Mouse (Mus musculus) intestine, postnatal 0 days (tissue): Measurements from ENCODE around the gene 1700067K01Rik. TPM values are rescaled to one million over a fixed set of nuclear protein-coding genes. Genes with fewer than 3 reads are reported as not detected.

Experiments
- ATAC-seq: fragments of 200-750 bp; cut with Nextera tagmentation; 2 replicates; pipeline ENCODE4 v1.8.0; 2017; ENCODE audit warnings: mild to moderate bottlenecking, moderate TSS enrichment, moderate library complexity
- H3K27ac ChIP-seq: fragments of 300-500 bp; sonication (generic); 2 replicates; pipeline ENCODE4 v1.5.1; 2014; ENCODE audit warnings: mild to moderate bottlenecking, low read depth, low read length, moderate library complexity
- H3K27me3 ChIP-seq: fragments of 300-500 bp; sonication (generic); replicated peaks from 2 replicates; pipeline ENCODE4 v1.6.1; 2014; ENCODE audit warnings: low read length, mixed read lengths; ENCODE audit not compliant: control insufficient read depth, insufficient read depth
- H3K36me3 ChIP-seq: fragments of 300-500 bp; sonication (generic); 2 replicates; pipeline ENCODE4 v1.6.1; 2014; ENCODE audit warnings: mild to moderate bottlenecking, moderate library complexity; ENCODE audit not compliant: control insufficient read depth, insufficient read depth
- H3K4me1 ChIP-seq: fragments of 300-500 bp; sonication (generic); replicated peaks from 2 replicates; pipeline ENCODE4 v1.6.1; 2014; ENCODE audit warnings: antibody characterized with exemption, low read length, mixed read lengths; ENCODE audit not compliant: control insufficient read depth, insufficient read depth
- H3K4me2 ChIP-seq: fragments of 300-500 bp; sonication (generic); replicated peaks from 2 replicates; pipeline ENCODE4 v1.6.1; 2014; ENCODE audit warnings: low read depth, mild to moderate bottlenecking, moderate library complexity
- H3K4me3 ChIP-seq: fragments of 300-500 bp; sonication (generic); 2 replicates; pipeline ENCODE4 v1.5.1; 2014; ENCODE audit warnings: low read depth, low read length
- H3K9ac ChIP-seq: fragments of 300-500 bp; sonication (generic); 2 replicates; pipeline ENCODE4 v1.6.1; 2014; ENCODE audit warnings: mild to moderate bottlenecking, low read depth, low read length
- H3K9me3 ChIP-seq: fragments of 300-500 bp; sonication (generic); 2 replicates; pipeline ENCODE4 v1.6.1; 2016; ENCODE audit warnings: mixed run types; ENCODE audit not compliant: control insufficient read depth
- CTCF ChIP-seq: sonication (generic); IDR thresholded peaks from 2 replicates; pipeline ENCODE4 v1.5.1; 2016; ENCODE audit warnings: low read depth, mild to moderate bottlenecking, control low read depth, antibody characterized with exemption, moderate library complexity
- WGBS: fragments of 180-500 bp; shearing (Covaris S2); extraction: QIAGEN DNeasy Blood & Tissue Kit; methylation state at CpG from one replicate; pipeline ENCODE4 v1.1.7; 2014; 5-methylcytosine and 5-hydroxymethylcytosine counted together
- polyA plus RNA-seq: library from polyadenylated mRNA; unstranded; fragments of >200 nt; fragmentation: Nextera tagmentation; extraction: Ambion mirVana; gene quantifications from 2 replicates; pipeline ENCODE4 v1.2.1, GENCODE M21; 2015

The 1700067K01Rik gene
- polyA plus RNA-seq, 1 experiment from 2014 or later: 0.86 TPM

GRCm38 (mm10) chr8:83998231-83999056 lies 2.9 kb upstream of the 1700067K01Rik start:
- Histone ChIP-seq H3K9ac (peak overlapping the region; percentile 45; the same call in 1 of the 2 replicates), H3K4me2 (peak overlapping the region; percentile 93), H3K4me1 (no peaks in the 10 kb centered on the region; the same call in 1 of the 2 replicates), H3K27me3 (no peaks in the 10 kb centered on the region), H3K9me3 (no peaks in the 10 kb centered on the region), H3K27ac (peak overlapping the region; percentile 54; the same call in 1 of the 2 replicates), H3K4me3 (peak overlapping the region; percentile 62), H3K36me3 (peaks cover 6% of the 10 kb centered on the region; the same call in 1 of the 2 replicates)
- peak; percentile 23; the same call in 1 of the 2 replicates for ATAC-seq
- 1% methylated on average over 75 of the region's 92 CpGs for WGBS
- TF ChIP-seq CTCF: peak; percentile 71

GRCm38 (mm10) chr8:83999057-83999705 lies 2.1 kb upstream of the 1700067K01Rik start:
- 54% methylated on average over 16 of the region's 16 CpGs for WGBS
- Histone ChIP-seq H3K4me2 (peak overlapping the region; percentile 93), H3K9ac (0 out of 2 replicates have a peak overlapping the region, but pooled peaks have one; percentile 45), H3K27ac (no peak overlapping the region), H3K4me1 (peaks cover 4% of the 10 kb centered on the region; the same call in 1 of the 2 replicates), H3K9me3 (no peaks in the 10 kb centered on the region), H3K36me3 (peaks cover 6% of the 10 kb centered on the region; the same call in 1 of the 2 replicates), H3K27me3 (no peaks in the 10 kb centered on the region), H3K4me3 (peak overlapping the region; percentile 62)
- TF ChIP-seq CTCF: no peak
- ATAC-seq: no peak

- TF ChIP-seq CTCF: no peak
- Histone ChIP-seq H3K27me3 (no peaks in the 10 kb centered on the region), H3K4me3 (no peak overlapping the region), H3K9me3 (no peaks in the 10 kb centered on the region), H3K36me3 (peaks cover 6% of the 10 kb centered on the region; the same call in 1 of the 2 replicates), H3K4me2 (no peak overlapping the region), H3K27ac (no peak overlapping the region), H3K4me1 (peaks cover 4% of the 10 kb centered on the region; the same call in 1 of the 2 replicates), H3K9ac (no peak overlapping the region)
- 92% methylated on average over 2 of the region's 2 CpGs for WGBS
- ATAC-seq: no peak
These were observed 1.5 kb upstream of the 1700067K01Rik start for GRCm38 (mm10) chr8:83999825-84000224.

- no peak overlapping the region for H3K27ac ChIP-seq
- peaks cover 6% of the 10 kb centered on the region; the same call in 1 of the 2 replicates for H3K36me3 ChIP-seq
- 73% methylated on average over 12 of the region's 12 CpGs for WGBS
- peaks cover 4% of the 10 kb centered on the region; the same call in 1 of the 2 replicates for H3K4me1 ChIP-seq
- TF ChIP-seq CTCF: no peak
- no peak overlapping the region for H3K4me3 ChIP-seq
- no peaks in the 10 kb centered on the region for H3K9me3 ChIP-seq
- H3K9ac ChIP-seq: no peak overlapping the region
- no peak for ATAC-seq
- H3K4me2 ChIP-seq: peak overlapping the region; percentile 21
- H3K27me3 ChIP-seq: no peaks in the 10 kb centered on the region
These were observed 1.8 kb downstream of the 1700067K01Rik start for GRCm38 (mm10) chr8:84002957-84003611.

GRCm38 (mm10) chr8:84003612-84004246 lies 2.4 kb downstream of the 1700067K01Rik start:
- 0 out of 2 replicates have a peak, but pooled peaks have one; percentile 15 for ATAC-seq
- WGBS: 70% methylated on average over 6 of the region's 6 CpGs
- H3K4me1 ChIP-seq: peaks cover 4% of the 10 kb centered on the region; the same call in 1 of the 2 replicates

More at GRCm38 (mm10) chr8:84003612-84004246, 2.4 kb downstream of the 1700067K01Rik start:
- H3K27ac ChIP-seq: peak overlapping the region; percentile 51; the same call in 1 of the 2 replicates
- no peak for TF ChIP-seq CTCF
- peak overlapping the region; percentile 93 for H3K4me2 ChIP-seq
- peak overlapping the region; percentile 54 for H3K4me3 ChIP-seq
- H3K27me3 ChIP-seq: no peaks in the 10 kb centered on the region
- no peaks in the 10 kb centered on the region for H3K9me3 ChIP-seq
- peak overlapping the region; percentile 55; the same call in 1 of the 2 replicates for H3K9ac ChIP-seq
- H3K36me3 ChIP-seq: peaks cover 6% of the 10 kb centered on the region; the same call in 1 of the 2 replicates
